Mouse (Mus musculus) midbrain, embryonic 14.5 days (tissue): ENCODE measurements around the gene Rarg. TPM values are rescaled to one million over a fixed set of nuclear protein-coding genes. Genes with fewer than 3 reads are reported as not detected.

ENCODE experiments used
- ATAC-seq: fragments of 200-750 bp; cut with Nextera tagmentation; 2 replicates; pipeline ENCODE4 v1.8.0; 2017; ENCODE audit warnings: moderate number of reproducible peaks, moderate library complexity; ENCODE audit not compliant: low FRiP score, low TSS enrichment
- DNase-seq: peaks from one replicate; pipeline ENCODE4 v3.0.0-alpha.2; 2015
- H3K27ac ChIP-seq: fragments of 300-500 bp; sonication (generic); replicated peaks from 2 replicates; pipeline ENCODE4 v1.5.1; 2014; ENCODE audit warnings: mild to moderate bottlenecking, low read depth, low read length, moderate library complexity
- H3K27me3 ChIP-seq: fragments of 300-500 bp; sonication (generic); 2 replicates; pipeline ENCODE4 v1.6.1; 2014; ENCODE audit warnings: low read length, control low read depth, mixed read lengths; ENCODE audit not compliant: control insufficient read depth, insufficient read depth
- H3K36me3 ChIP-seq: fragments of 300-500 bp; sonication (generic); 2 replicates; pipeline ENCODE4 v1.6.1; 2014; ENCODE audit warnings: low read length, control low read depth; ENCODE audit not compliant: control insufficient read depth, insufficient read depth
- H3K4me1 ChIP-seq: fragments of 300-500 bp; sonication (generic); 2 replicates; pipeline ENCODE4 v1.6.1; 2014; ENCODE audit warnings: mild to moderate bottlenecking, antibody characterized with exemption, low read length, control low read depth; ENCODE audit not compliant: control insufficient read depth, insufficient read depth
- H3K4me2 ChIP-seq: fragments of 300-500 bp; sonication (generic); 2 replicates; pipeline ENCODE4 v1.6.1; 2014; ENCODE audit warnings: mild to moderate bottlenecking, low read length, moderate library complexity
- H3K4me3 ChIP-seq: fragments of 300-500 bp; sonication (generic); replicated peaks from 2 replicates; pipeline ENCODE4 v1.5.1; 2014; ENCODE audit warnings: low read depth, low read length
- H3K9ac ChIP-seq: fragments of 300-500 bp; sonication (generic); replicated peaks from 2 replicates; pipeline ENCODE4 v1.6.1; 2014; ENCODE audit warnings: mild to moderate bottlenecking, low read length, moderate library complexity
- H3K9me3 ChIP-seq: fragments of 300-500 bp; sonication (generic); 2 replicates; pipeline ENCODE4 v1.6.1; 2016; ENCODE audit warnings: low read length, control low read depth, mixed read lengths; ENCODE audit not compliant: control insufficient read depth
- WGBS: fragments of 180-500 bp; shearing (Covaris S2); extraction: QIAGEN DNeasy Blood & Tissue Kit; methylation state at CpG from one replicate; pipeline ENCODE4 v1.1.7; 2014; 5-methylcytosine and 5-hydroxymethylcytosine counted together
- polyA plus RNA-seq: library from polyadenylated mRNA; unstranded; fragments of >200 nt; fragmentation: Nextera tagmentation; extraction: Ambion mirVana; gene quantifications from 2 replicates; pipeline ENCODE4 v1.2.1, GENCODE M21; 2014

Rarg gene
- polyA plus RNA-seq, 1 experiment from 2014 or later: 3.6 TPM

GRCm38 (mm10) chr15:102280623-102281022 lies 23.3 kb upstream of the Rarg start:
- no peak overlapping the region for H3K9ac ChIP-seq
- no peaks in the 10 kb centered on the region for H3K9me3 ChIP-seq
- ATAC-seq (no peak), DNase-seq (no peak)
- no peaks in the 10 kb centered on the region for H3K27me3 ChIP-seq
- peaks cover 10% of the 10 kb centered on the region for H3K4me1 ChIP-seq
- H3K36me3 ChIP-seq: peaks cover 14% of the 10 kb centered on the region
- 95% methylated on average over 19 of the region's 19 CpGs for WGBS
- H3K4me3 ChIP-seq: no peak overlapping the region
- peak overlapping the region; percentile 55 for H3K4me2 ChIP-seq
- H3K27ac ChIP-seq: no peak overlapping the region

GRCm38 (mm10) chr15:102279783-102280520 lies 22.6 kb upstream of the Rarg start:
- Histone ChIP-seq H3K27me3 (no peaks in the 10 kb centered on the region), H3K4me2 (peak overlapping the region; percentile 55), H3K9me3 (no peaks in the 10 kb centered on the region), H3K4me3 (peak overlapping the region; percentile 83), H3K36me3 (peaks cover 14% of the 10 kb centered on the region), H3K27ac (peak overlapping the region; percentile 84), H3K4me1 (peaks cover 10% of the 10 kb centered on the region), H3K9ac (peak overlapping the region; percentile 86)
- DNase-seq (no peak), ATAC-seq (no peak)
- WGBS: 32% methylated on average over 13 of the region's 13 CpGs

GRCm38 (mm10) chr15:102279092-102279782 lies 21.9 kb upstream of the Rarg start, which contains the start of gene Mfsd5:
Gene Mfsd5, plus strand, starts transcription at chr15:102279454.
- Histone ChIP-seq H3K27ac (peak within 1 kb of the TSS; percentile 84), H3K9ac (peak within 1 kb of the TSS; percentile 86), H3K4me2 (peak within 1 kb of the TSS; percentile 55), H3K27me3 (no peaks in the 10 kb centered on the region), H3K36me3 (peaks cover 14% of the 10 kb centered on the region), H3K4me3 (peak within 1 kb of the TSS; percentile 83), H3K9me3 (no peaks in the 10 kb centered on the region), H3K4me1 (peaks cover 10% of the 10 kb centered on the region)
- DNase-seq (peak; percentile 96), ATAC-seq (peak; percentile 96)
- under 1% methylated on average over 65 of the region's 65 CpGs for WGBS

GRCm38 (mm10) chr15:102278726-102279091 lies 21.4 kb upstream of the Rarg start:
- Histone ChIP-seq H3K9ac (peak overlapping the region; percentile 86), H3K4me1 (peaks cover 10% of the 10 kb centered on the region), H3K4me3 (peak overlapping the region; percentile 83), H3K27ac (peak overlapping the region; percentile 84; the same call in 1 of the 2 replicates), H3K27me3 (no peaks in the 10 kb centered on the region), H3K4me2 (peak overlapping the region; percentile 55), H3K9me3 (no peaks in the 10 kb centered on the region), H3K36me3 (peaks cover 14% of the 10 kb centered on the region)
- ATAC-seq: no peak
- no peak for DNase-seq
- 30% methylated on average over 7 of the region's 7 CpGs for WGBS

DNA sequence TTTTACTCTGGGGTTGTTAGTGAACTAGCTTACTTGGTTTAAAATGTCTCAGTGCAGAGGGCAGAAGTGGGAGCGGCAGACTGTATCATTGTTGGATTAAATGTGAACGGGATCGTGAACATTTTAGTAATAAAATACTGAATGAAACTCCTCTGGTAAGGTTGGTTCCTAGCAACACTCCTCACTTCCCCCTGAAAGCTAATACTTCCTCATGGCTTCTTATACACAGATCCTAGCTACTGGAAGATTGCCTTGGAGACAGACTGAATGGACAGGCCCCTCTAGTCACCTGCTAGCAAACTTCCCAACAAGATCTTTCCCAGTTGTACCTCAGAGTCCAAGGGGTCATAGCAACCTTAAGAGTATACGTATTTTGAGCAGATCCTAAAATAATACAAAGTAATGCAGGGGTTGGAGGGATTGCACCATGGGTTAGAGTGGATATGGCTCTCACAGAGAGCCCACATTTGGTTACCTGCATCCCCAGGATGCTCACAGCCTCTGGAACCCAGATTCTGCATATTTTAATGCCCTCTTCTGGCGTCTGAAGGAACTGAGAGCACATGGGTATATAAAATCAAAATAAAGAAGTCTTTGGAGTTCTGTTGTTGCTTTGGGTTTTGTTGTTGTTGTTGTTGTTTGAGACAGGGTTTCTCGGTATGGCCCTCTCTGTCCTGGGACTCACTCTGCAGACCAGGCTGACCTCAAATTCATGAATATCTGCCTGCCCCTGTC lies 16.8 kb upstream of the Rarg start:
- no peak overlapping the region for H3K4me3 ChIP-seq
- WGBS: 73% methylated on average over 6 of the region's 6 CpGs
- H3K9ac ChIP-seq: no peak overlapping the region
- DNase-seq (no peak), ATAC-seq (no peak)
- H3K27me3 ChIP-seq: 0 out of 2 replicates have a peak, but pooled peaks cover 7% of the 10 kb centered on the region
- no peaks in the 10 kb centered on the region for H3K4me1 ChIP-seq
- no peaks in the 10 kb centered on the region for H3K36me3 ChIP-seq
- H3K4me2 ChIP-seq: no peak overlapping the region
- H3K27ac ChIP-seq: no peak overlapping the region
- no peaks in the 10 kb centered on the region for H3K9me3 ChIP-seq

- no peak for DNase-seq
- Histone ChIP-seq H3K27me3 (0 out of 2 replicates have a peak, but pooled peaks cover 7% of the 10 kb centered on the region), H3K36me3 (no peaks in the 10 kb centered on the region), H3K4me2 (no peak overlapping the region), H3K4me1 (no peaks in the 10 kb centered on the region), H3K27ac (no peak overlapping the region), H3K4me3 (no peak overlapping the region), H3K9me3 (no peaks in the 10 kb centered on the region), H3K9ac (no peak overlapping the region)
- WGBS: 10% methylated on average over 3 of the region's 3 CpGs
- ATAC-seq: no peak
These were observed 14.1 kb upstream of the Rarg start for GRCm38 (mm10) chr15:102271441-102271840.

GRCm38 (mm10) chr15:102270274-102270960 lies 13.1 kb upstream of the Rarg start, which contains the start of gene Gm9918:
Gene Gm9918, plus strand, starts transcription at chr15:102270563.
- Histone ChIP-seq H3K36me3 (no peaks in the 10 kb centered on the region), H3K4me2 (peak within 1 kb of the TSS; percentile 24; the same call in 1 of the 2 replicates), H3K27ac (no peak within 1 kb of the TSS), H3K27me3 (0 out of 2 replicates have a peak, but pooled peaks cover 7% of the 10 kb centered on the region), H3K9me3 (no peaks in the 10 kb centered on the region), H3K4me1 (no peaks in the 10 kb centered on the region), H3K4me3 (no peak within 1 kb of the TSS), H3K9ac (0 out of 2 replicates have a peak within 1 kb of the TSS, but pooled peaks have one; percentile 7)
- no peak for DNase-seq
- WGBS: 8% methylated on average over 20 of the region's 21 CpGs
- no peak for ATAC-seq

- no peaks in the 10 kb centered on the region for H3K36me3 ChIP-seq
- no peak overlapping the region for H3K4me2 ChIP-seq
- no peak overlapping the region for H3K27ac ChIP-seq
- no peak overlapping the region for H3K4me3 ChIP-seq
- H3K9ac ChIP-seq: no peak overlapping the region
- ATAC-seq (no peak), DNase-seq (no peak)
- 0 out of 2 replicates have a peak, but pooled peaks cover 3% of the 10 kb centered on the region for H3K27me3 ChIP-seq
- no peaks in the 10 kb centered on the region for H3K9me3 ChIP-seq
- WGBS: 88% methylated on average over 5 of the region's 5 CpGs
- no peaks in the 10 kb centered on the region for H3K4me1 ChIP-seq
These were observed 8.2 kb upstream of the Rarg start for GRCm38 (mm10) chr15:102265548-102265947.
